Mouse (Mus musculus) cerebellum, adult 2 months (tissue): ENCODE measurements around the gene Myo1e. TPM values are rescaled to one million over a fixed set of nuclear protein-coding genes. Genes with fewer than 3 reads are reported as not detected.
"Not testable (repeated sequence)": the region's sequence is repeated elsewhere in the genome, so short reads cannot be mapped to it uniquely, and the experiment has no call there.

Source experiments
- DNase-seq, 2 experiments: peaks; one replicate each; pipeline ENCODE4 v3.0.0; 2021
- H3K27ac ChIP-seq: fragments of 200-500 bp; 2 replicates; pipeline ENCODE4 v1.5.1; 2012; ENCODE audit warnings: low read length, control low read depth, inconsistent platforms; ENCODE audit not compliant: insufficient read depth
- H3K27me3 ChIP-seq: fragments of 200-500 bp; 2 replicates; pipeline ENCODE4 v1.6.1; 2012; ENCODE audit warnings: inconsistent platforms, mild to moderate bottlenecking, low read length, moderate library complexity; ENCODE audit not compliant: control insufficient read depth, insufficient read depth
- H3K4me1 ChIP-seq: fragments of 200-500 bp; 2 replicates; pipeline ENCODE4 v1.6.1; 2011; ENCODE audit warnings: low read length; ENCODE audit not compliant: control insufficient read depth, insufficient read depth
- H3K4me3 ChIP-seq: fragments of 200-500 bp; replicated peaks from 2 replicates; pipeline ENCODE3; 2011; ENCODE audit warnings: mild to moderate bottlenecking, low read depth, low read length, control low read depth; ENCODE audit not compliant: insufficient read depth
- CTCF ChIP-seq: fragments of 200-500 bp; IDR thresholded peaks from 2 replicates; pipeline ENCODE4 v1.5.1; 2011; ENCODE audit warnings: low read depth, mild to moderate bottlenecking, control low read depth, low read length, moderate library complexity, borderline replicate concordance; ENCODE audit not compliant: insufficient read depth
- POLR2A ChIP-seq: fragments of 200-500 bp; IDR thresholded peaks from 2 replicates; pipeline ENCODE4 v1.6.1; 2011; ENCODE audit warnings: low read length, control low read depth, borderline replicate concordance; ENCODE audit not compliant: insufficient read depth
- WGBS: fragments of 180-500 bp; shearing (Covaris S2); methylation state at CpG from one replicate; pipeline ENCODE4 v1.1.7; 2018; 5-methylcytosine and 5-hydroxymethylcytosine counted together
- polyA plus RNA-seq: library from polyadenylated mRNA; depleted of rRNA; stranded (reverse); fragments of >200 nt; gene quantifications from 2 replicates; pipeline ENCODE4 v1.2.3, GENCODE M21; 2012

The Myo1e gene
- polyA plus RNA-seq, 1 experiment: 8.1 TPM

- no peak for DNase-seq
- H3K4me3 ChIP-seq: no peak overlapping the region
- H3K27me3 ChIP-seq: no peaks in the 10 kb centered on the region
- no peaks in the 10 kb centered on the region; the same call in 1 of the 2 replicates for H3K4me1 ChIP-seq
- H3K27ac ChIP-seq: no peak overlapping the region
- no peak for TF ChIP-seq CTCF
- no peak for TF ChIP-seq POLR2A
- WGBS: 81% methylated on average over 10 of the region's 10 CpGs
Measured at GRCm38 (mm10) chr9:70246427-70246826, 39.3 kb downstream of the Myo1e start.

DNA sequence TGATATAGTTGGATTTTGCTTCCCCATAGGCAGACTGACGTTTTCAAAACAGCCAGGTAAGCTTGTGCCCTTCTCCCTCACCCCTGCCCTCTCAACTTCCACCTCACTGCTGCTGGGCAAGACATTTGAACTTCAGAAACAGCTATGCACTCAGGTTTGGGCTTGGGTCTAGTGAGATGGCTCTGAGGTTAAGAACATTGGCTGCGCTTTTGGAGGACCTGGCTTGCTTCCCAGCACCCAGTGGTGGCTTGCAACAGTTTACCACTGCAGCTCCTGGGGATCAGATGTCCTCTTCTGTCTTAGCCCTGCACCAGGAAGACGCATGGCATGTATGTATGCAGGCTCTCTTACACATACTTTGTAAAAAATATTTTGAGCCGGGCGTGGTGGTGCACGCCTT, 40.9 kb downstream of the Myo1e start:
- Histone ChIP-seq H3K27ac (no peak overlapping the region), H3K4me3 (no peak overlapping the region), H3K4me1 (no peaks in the 10 kb centered on the region), H3K27me3 (no peaks in the 10 kb centered on the region)
- WGBS: 86% methylated on average over 6 of the region's 6 CpGs
- TF ChIP-seq POLR2A (no peak), CTCF (no peak)
- DNase-seq: no peak

- no peak for DNase-seq
- no peaks in the 10 kb centered on the region for H3K4me1 ChIP-seq
- no peaks in the 10 kb centered on the region for H3K27me3 ChIP-seq
- H3K27ac ChIP-seq: no peak overlapping the region
- no peak overlapping the region for H3K4me3 ChIP-seq
- WGBS: 96% methylated on average over 4 of the region's 4 CpGs
- TF ChIP-seq POLR2A: no peak
- no peak for TF ChIP-seq CTCF
Measured at GRCm38 (mm10) chr9:70248826-70249225, 41.7 kb downstream of the Myo1e start.

DNA sequence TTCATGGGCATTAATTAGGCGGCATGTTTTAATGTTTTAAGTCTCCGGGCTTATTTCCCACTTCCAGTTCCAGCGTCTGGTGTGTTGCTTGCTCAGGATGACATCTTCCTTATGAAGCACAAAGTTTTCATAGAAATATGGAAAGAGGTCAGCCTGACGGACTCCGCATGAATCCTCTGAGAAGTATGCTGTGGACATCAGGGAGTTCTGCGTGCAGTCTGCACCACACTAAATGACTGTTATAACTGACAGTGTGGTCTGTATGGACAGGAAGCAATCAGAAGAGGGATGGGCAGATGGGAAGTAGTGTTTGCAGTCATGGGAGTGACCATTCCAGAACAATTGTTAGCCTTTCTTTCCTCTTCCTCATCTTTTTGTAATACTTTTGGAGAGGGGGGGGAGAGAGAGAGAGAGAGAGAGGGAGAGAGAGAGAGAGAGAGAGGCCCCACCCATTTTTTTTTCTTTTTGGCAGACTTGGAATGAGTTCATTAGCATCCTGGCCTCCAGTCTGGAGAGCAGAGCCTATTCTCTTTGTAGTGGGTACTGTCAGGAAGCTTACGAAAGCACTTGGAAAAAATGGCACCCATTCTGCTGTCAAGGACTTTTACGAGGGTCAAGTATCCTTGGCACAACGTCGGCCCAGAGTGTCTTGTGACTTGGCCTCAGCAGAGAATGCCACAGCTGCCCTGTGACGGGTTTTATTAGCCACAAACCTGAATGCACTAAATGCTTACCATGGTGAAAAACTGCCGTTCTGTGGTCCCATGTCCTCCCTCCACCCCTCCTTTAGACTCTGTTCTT, 42.9 kb downstream of the Myo1e start:
- H3K4me1 ChIP-seq: no peaks in the 10 kb centered on the region
- no peaks in the 10 kb centered on the region for H3K27me3 ChIP-seq
- H3K27ac ChIP-seq: no peak overlapping the region
- TF ChIP-seq CTCF: no peak
- TF ChIP-seq POLR2A: no peak
- H3K4me3 ChIP-seq: no peak overlapping the region
- no peak for DNase-seq
- 34% methylated on average over 12 of the region's 12 CpGs for WGBS

DNA sequence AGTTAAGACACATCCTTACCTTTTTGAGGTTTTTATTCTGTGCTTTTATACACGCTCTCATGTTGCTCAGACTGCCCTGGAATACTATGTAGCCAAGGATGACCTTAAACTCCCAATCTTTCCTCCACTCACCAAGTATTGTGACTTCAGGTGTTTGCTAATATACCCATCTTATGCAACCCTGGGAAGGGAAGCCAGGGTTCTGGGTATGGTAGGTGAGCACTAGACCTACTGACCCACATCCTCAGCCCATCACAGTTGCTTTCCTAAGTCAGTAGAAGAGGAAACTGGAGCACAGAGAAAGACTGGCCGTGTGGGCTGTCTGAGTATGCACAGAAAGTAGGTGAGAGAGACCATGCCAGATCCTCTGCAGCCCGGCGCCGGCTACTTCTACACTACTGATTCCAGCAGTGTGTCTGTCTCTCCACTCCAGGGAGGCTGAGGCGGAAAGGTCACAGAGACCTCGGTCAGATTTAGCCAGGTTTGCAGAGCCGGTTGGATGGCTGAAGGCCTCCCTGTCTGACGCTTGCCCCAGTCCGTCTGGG, 44.4 kb downstream of the Myo1e start:
- H3K27ac ChIP-seq: no peak overlapping the region
- no peak overlapping the region for H3K4me3 ChIP-seq
- no peak for DNase-seq
- no peaks in the 10 kb centered on the region for H3K4me1 ChIP-seq
- TF ChIP-seq CTCF (no peak), POLR2A (no peak)
- 86% methylated on average over 10 of the region's 10 CpGs for WGBS
- H3K27me3 ChIP-seq: no peaks in the 10 kb centered on the region

DNA sequence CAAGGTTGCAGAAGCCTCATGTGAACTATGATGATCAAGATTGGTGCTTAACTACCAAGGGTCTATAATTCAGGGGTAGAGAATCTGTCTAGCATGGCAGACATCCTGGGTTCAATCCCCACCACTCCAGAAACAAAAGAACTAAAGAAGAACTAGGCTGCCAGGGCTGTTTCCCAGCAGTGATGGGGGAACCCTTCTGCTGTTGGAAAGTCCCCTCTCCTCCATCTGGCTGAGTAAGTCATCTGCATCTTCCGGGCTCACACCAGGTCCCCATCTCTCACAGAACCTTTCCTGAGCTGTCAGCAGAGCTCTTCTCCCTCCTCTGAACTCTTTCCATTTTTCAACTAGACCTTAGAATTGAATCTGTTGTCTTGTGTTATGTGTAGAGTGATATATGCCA, 45.9 kb downstream of the Myo1e start:
- Histone ChIP-seq H3K27ac (no peak overlapping the region), H3K27me3 (no peaks in the 10 kb centered on the region), H3K4me3 (no peak overlapping the region), H3K4me1 (no peaks in the 10 kb centered on the region; the same call in 1 of the 2 replicates)
- DNase-seq: no peak
- 67% methylated on average over 1 of the region's 1 CpGs for WGBS
- TF ChIP-seq POLR2A (no peak), CTCF (no peak)

DNA sequence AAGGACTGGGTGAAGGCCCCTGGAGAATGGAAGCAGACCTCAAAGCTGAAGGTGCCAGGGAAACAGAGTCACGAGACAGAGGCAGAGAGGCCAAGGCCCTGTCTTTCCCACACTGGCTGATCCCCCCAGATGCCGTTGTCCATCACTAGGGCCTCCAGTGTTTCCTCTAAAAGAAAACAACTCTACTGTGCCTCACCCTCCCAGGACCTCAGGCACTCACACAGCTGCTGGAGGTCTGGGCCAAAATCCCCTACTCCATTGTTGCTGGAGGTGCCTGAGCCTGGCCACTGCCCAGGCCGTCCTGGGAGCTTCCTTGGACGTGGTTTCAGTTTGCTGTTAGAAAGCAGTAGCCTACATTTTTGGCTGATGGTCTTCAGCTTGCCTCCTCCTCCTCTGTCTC, 47.9 kb downstream of the Myo1e start:
- H3K27me3 ChIP-seq: no peaks in the 10 kb centered on the region
- no peaks in the 10 kb centered on the region; the same call in 1 of the 2 replicates for H3K4me1 ChIP-seq
- DNase-seq: no peak
- H3K4me3 ChIP-seq: no peak overlapping the region
- TF ChIP-seq CTCF: no peak
- no peak for TF ChIP-seq POLR2A
- WGBS: 49% methylated on average over 4 of the region's 4 CpGs
- H3K27ac ChIP-seq: no peak overlapping the region

GRCm38 (mm10) chr9:70256027-70256426, 48.9 kb downstream of the Myo1e start:
- not testable (repeated sequence) for H3K27ac ChIP-seq, H3K4me1 ChIP-seq, H3K4me3 ChIP-seq, H3K27me3 ChIP-seq, DNase-seq
- WGBS: 97% methylated on average over 7 of the region's 7 CpGs
